Mouse (Mus musculus) forebrain, embryonic 15.5 days (tissue): ENCODE data around the gene Gpm6a. TPM values are rescaled to one million over a fixed set of nuclear protein-coding genes. Genes with fewer than 3 reads are reported as not detected.

ENCODE experiments used
- ATAC-seq: fragments of 200-750 bp; cut with Nextera tagmentation; replicated peaks from 2 replicates; pipeline ENCODE4 v1.8.0; 2017; ENCODE audit warnings: mild to moderate bottlenecking, moderate TSS enrichment, moderate library complexity
- H3K27ac ChIP-seq: fragments of 300-500 bp; sonication (generic); replicated peaks from 2 replicates; pipeline ENCODE4 v1.5.1; 2015; ENCODE audit warnings: mild to moderate bottlenecking, inconsistent platforms
- H3K27me3 ChIP-seq: fragments of 300-500 bp; sonication (generic); 2 replicates; pipeline ENCODE4 v1.6.1; 2015; ENCODE audit warnings: inconsistent platforms
- H3K36me3 ChIP-seq: fragments of 300-500 bp; sonication (generic); 2 replicates; pipeline ENCODE4 v1.6.1; 2015; ENCODE audit warnings: mild to moderate bottlenecking, inconsistent platforms
- H3K4me1 ChIP-seq: fragments of 300-500 bp; sonication (generic); 2 replicates; pipeline ENCODE4 v1.6.1; 2015; ENCODE audit warnings: inconsistent platforms
- H3K4me2 ChIP-seq: fragments of 300-500 bp; sonication (generic); replicated peaks from 2 replicates; pipeline ENCODE4 v1.6.1; 2015; ENCODE audit warnings: mild to moderate bottlenecking, inconsistent platforms
- H3K4me3 ChIP-seq: fragments of 300-500 bp; sonication (generic); 2 replicates; pipeline ENCODE4 v1.5.1; 2015; ENCODE audit warnings: mild to moderate bottlenecking, inconsistent platforms
- H3K9ac ChIP-seq: fragments of 300-500 bp; sonication (generic); replicated peaks from 2 replicates; pipeline ENCODE4 v1.6.1; 2015; ENCODE audit warnings: mild to moderate bottlenecking, inconsistent platforms
- H3K9me3 ChIP-seq: fragments of 300-500 bp; sonication (generic); 2 replicates; pipeline ENCODE4 v1.6.1; 2016; ENCODE audit warnings: inconsistent platforms
- WGBS: fragments of 180-500 bp; shearing (Covaris S2); methylation state at CpG from one replicate; pipeline ENCODE4 v1.1.7; 2015; ENCODE audit warnings: mixed read lengths; 5-methylcytosine and 5-hydroxymethylcytosine counted together
- polyA plus RNA-seq: library from polyadenylated mRNA; unstranded; fragments of >200 nt; fragmentation: Nextera tagmentation; extraction: Ambion mirVana; gene quantifications from 2 replicates; pipeline ENCODE4 v1.2.1, GENCODE M21; 2015

Gene Gpm6a
- polyA plus RNA-seq, 1 experiment from 2014 or later = 667 TPM

DNA sequence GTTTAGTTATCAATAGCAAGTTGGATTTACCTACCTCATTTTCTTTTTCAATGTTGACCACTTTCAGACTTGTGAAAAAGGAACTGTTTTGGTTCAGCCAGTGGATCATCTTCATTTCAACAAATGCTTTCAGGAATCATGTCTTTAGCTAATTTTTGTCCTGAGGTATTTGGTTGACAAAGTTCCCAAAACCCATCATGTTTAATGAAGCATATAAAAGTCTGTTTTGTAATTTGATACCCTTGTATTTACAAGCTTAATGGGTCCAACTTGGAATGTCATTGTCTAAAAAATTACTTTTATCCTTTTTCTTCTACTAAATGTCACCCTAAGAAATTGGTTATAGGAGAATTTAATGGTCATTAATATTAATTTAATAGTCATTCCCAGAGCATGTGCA lies 6.9 kb downstream of the Gpm6a start:
- no peak overlapping the region for H3K4me3 ChIP-seq
- no peak for ATAC-seq
- H3K9me3 ChIP-seq = no peaks in the 10 kb centered on the region
- H3K27me3 ChIP-seq = no peaks in the 10 kb centered on the region
- H3K4me2 ChIP-seq = no peak overlapping the region
- H3K27ac ChIP-seq = no peak overlapping the region
- H3K4me1 ChIP-seq = peaks cover 28% of the 10 kb centered on the region
- H3K9ac ChIP-seq = no peak overlapping the region
- H3K36me3 ChIP-seq = no peaks in the 10 kb centered on the region

GRCm38 (mm10) chr8:54975020-54975419 lies 20.4 kb downstream of the Gpm6a start:
- no peak overlapping the region for H3K4me2 ChIP-seq
- H3K27ac ChIP-seq = no peak overlapping the region; the same call in 1 of the 2 replicates
- no peaks in the 10 kb centered on the region for H3K27me3 ChIP-seq
- 7% methylated on average over 1 of the region's 1 CpGs for WGBS
- H3K9ac ChIP-seq = no peak overlapping the region
- no peaks in the 10 kb centered on the region for H3K36me3 ChIP-seq
- H3K9me3 ChIP-seq = no peaks in the 10 kb centered on the region
- no peak for ATAC-seq
- H3K4me1 ChIP-seq = peaks cover 17% of the 10 kb centered on the region
- H3K4me3 ChIP-seq = no peak overlapping the region

DNA sequence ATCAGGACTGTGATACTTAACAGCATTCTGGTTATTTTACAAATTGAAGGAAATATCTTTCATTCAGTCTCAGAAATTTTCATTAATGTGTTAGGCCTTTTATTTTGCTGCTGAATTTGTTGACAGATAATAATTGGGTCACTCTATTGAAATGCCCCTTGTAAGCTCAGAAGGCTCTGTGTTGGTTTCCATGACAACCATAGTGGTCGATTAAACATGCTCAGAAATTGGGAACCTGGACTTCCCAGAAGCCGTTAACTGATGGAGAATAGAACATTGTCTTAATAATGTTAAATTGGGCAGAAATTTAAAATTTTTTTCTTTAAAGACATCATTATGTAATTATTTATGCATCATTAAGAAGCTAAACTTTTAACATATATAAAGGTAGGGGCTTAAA lies 20.9 kb downstream of the Gpm6a start:
- H3K27me3 ChIP-seq = no peaks in the 10 kb centered on the region
- H3K9ac ChIP-seq = no peak overlapping the region
- H3K4me2 ChIP-seq = no peak overlapping the region
- WGBS = 5% methylated on average over 2 of the region's 2 CpGs
- H3K4me1 ChIP-seq = peaks cover 17% of the 10 kb centered on the region
- no peaks in the 10 kb centered on the region for H3K36me3 ChIP-seq
- no peak overlapping the region for H3K4me3 ChIP-seq
- no peak overlapping the region; the same call in 1 of the 2 replicates for H3K27ac ChIP-seq
- peak; percentile 78 for ATAC-seq
- no peaks in the 10 kb centered on the region for H3K9me3 ChIP-seq

- no peaks in the 10 kb centered on the region for H3K36me3 ChIP-seq
- WGBS = 20% methylated on average over 2 of the region's 2 CpGs
These were observed 21.3 kb downstream of the Gpm6a start for GRCm38 (mm10) chr8:54975927-54976326.

GRCm38 (mm10) chr8:54976663-54977062 lies 22.0 kb downstream of the Gpm6a start:
- no peak overlapping the region for H3K4me3 ChIP-seq
- no peaks in the 10 kb centered on the region for H3K27me3 ChIP-seq
- no peak overlapping the region for H3K4me2 ChIP-seq
- H3K4me1 ChIP-seq = peaks cover 13% of the 10 kb centered on the region
- WGBS = 40% methylated on average over 1 of the region's 1 CpGs
- no peak overlapping the region for H3K9ac ChIP-seq
- H3K36me3 ChIP-seq = no peaks in the 10 kb centered on the region
- 0 out of 2 replicates have a peak overlapping the region, but pooled peaks have one; percentile 43 for H3K27ac ChIP-seq
- no peaks in the 10 kb centered on the region for H3K9me3 ChIP-seq
- no peak for ATAC-seq

More at GRCm38 (mm10) chr8:54975927-54976326, 21.3 kb downstream of the Gpm6a start:
- no peaks in the 10 kb centered on the region for H3K27me3 ChIP-seq
- peak overlapping the region; percentile 47; the same call in 1 of the 2 replicates for H3K27ac ChIP-seq
- peaks cover 17% of the 10 kb centered on the region for H3K4me1 ChIP-seq
- ATAC-seq = peak; percentile 65
- H3K4me2 ChIP-seq = no peak overlapping the region
- H3K9me3 ChIP-seq = no peaks in the 10 kb centered on the region
- no peak overlapping the region for H3K4me3 ChIP-seq
- H3K9ac ChIP-seq = no peak overlapping the region

DNA sequence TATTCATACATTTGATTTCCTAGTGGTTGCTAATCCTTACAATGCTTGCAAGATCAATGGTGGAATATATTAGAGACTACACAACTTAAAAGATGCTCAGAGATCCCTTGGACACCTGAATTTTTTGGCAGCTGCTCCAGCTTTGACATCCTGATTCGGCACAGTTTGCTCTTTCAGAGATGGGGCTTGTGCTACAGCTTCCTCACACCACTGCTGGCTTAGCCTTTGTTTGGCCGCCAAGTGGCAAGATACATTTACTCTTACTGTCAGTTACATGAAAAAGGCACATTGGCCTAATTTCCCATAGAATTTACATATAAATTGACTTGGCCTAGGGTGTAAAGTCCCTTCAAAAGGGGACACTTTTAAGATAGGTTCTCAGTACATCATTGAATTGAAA lies 32.1 kb downstream of the Gpm6a start:
- no peak overlapping the region for H3K4me2 ChIP-seq
- H3K4me1 ChIP-seq = peaks cover 33% of the 10 kb centered on the region
- H3K9me3 ChIP-seq = no peaks in the 10 kb centered on the region
- H3K27me3 ChIP-seq = no peaks in the 10 kb centered on the region
- peak overlapping the region; percentile 33; the same call in 1 of the 2 replicates for H3K27ac ChIP-seq
- no peak overlapping the region for H3K9ac ChIP-seq
- ATAC-seq = no peak
- WGBS = 26% methylated on average over 2 of the region's 2 CpGs
- H3K36me3 ChIP-seq = no peaks in the 10 kb centered on the region; the same call in 1 of the 2 replicates
- no peak overlapping the region for H3K4me3 ChIP-seq

GRCm38 (mm10) chr8:54989093-54989492 lies 34.5 kb downstream of the Gpm6a start:
- Histone ChIP-seq H3K27ac (peak overlapping the region; percentile 64; the same call in 1 of the 2 replicates), H3K4me2 (no peak overlapping the region)

DNA sequence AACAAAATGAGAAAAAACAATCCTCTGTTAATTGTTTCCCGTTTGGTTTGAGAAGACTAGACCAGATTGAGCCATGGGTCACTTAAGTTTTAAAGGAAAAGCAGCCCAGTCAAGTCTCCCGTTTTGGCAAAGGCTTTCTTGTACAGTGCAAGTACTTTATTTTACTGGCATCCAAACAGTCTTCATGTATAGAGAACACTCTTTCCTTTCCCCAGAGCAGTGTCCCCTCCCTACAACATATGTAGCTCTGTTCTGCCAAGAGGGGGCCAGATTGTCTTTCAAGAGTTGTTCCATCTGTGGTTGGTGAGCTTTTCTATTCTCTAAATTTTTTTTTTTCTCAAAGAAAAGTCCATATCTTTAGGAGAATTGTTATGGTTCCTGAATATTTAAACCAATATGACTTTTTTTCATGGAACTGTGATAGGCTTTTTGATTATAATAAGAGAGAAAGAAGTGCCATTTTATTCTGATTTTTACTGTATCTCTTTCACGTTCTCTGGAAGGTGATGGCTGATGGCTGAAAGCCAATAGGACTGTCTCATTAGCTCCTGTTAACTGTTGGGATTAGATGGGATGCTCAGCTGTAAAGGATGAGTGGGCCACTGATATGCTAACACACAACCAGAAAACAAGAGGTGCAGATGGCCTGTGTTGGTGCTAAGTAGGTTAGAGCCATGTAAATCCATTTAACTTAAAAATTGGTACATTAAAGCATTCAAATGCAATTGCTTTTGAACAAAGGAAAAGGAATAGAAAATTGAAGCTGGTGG lies 37.4 kb downstream of the Gpm6a start:
- 24% methylated on average over 3 of the region's 3 CpGs for WGBS
- Histone ChIP-seq H3K27me3 (no peaks in the 10 kb centered on the region), H3K9me3 (no peaks in the 10 kb centered on the region), H3K4me3 (no peak overlapping the region), H3K27ac (peak overlapping the region; percentile 84), H3K9ac (no peak overlapping the region), H3K36me3 (peaks cover 4% of the 10 kb centered on the region; the same call in 1 of the 2 replicates), H3K4me1 (peaks cover 42% of the 10 kb centered on the region), H3K4me2 (no peak overlapping the region)
- peak; percentile 94 for ATAC-seq

More at GRCm38 (mm10) chr8:54989093-54989492, 34.5 kb downstream of the Gpm6a start:
- H3K9me3 ChIP-seq = no peaks in the 10 kb centered on the region
- H3K36me3 ChIP-seq = peaks cover 4% of the 10 kb centered on the region; the same call in 1 of the 2 replicates
- H3K9ac ChIP-seq = no peak overlapping the region
- 0 out of 2 replicates have a peak, but pooled peaks have one; percentile 36 for ATAC-seq
- no peak overlapping the region for H3K4me3 ChIP-seq
- no peaks in the 10 kb centered on the region for H3K27me3 ChIP-seq
- H3K4me1 ChIP-seq = peaks cover 45% of the 10 kb centered on the region
- WGBS = 4% methylated on average over 2 of the region's 2 CpGs

GRCm38 (mm10) chr8:54995662-54996061 lies 41.0 kb downstream of the Gpm6a start:
- Histone ChIP-seq H3K4me3 (no peak overlapping the region), H3K4me1 (peaks cover 21% of the 10 kb centered on the region), H3K9ac (no peak overlapping the region), H3K36me3 (peaks cover 4% of the 10 kb centered on the region; the same call in 1 of the 2 replicates), H3K4me2 (no peak overlapping the region), H3K9me3 (no peaks in the 10 kb centered on the region), H3K27me3 (no peaks in the 10 kb centered on the region), H3K27ac (no peak overlapping the region)
- ATAC-seq = no peak
- 74% methylated on average over 1 of the region's 1 CpGs for WGBS

DNA sequence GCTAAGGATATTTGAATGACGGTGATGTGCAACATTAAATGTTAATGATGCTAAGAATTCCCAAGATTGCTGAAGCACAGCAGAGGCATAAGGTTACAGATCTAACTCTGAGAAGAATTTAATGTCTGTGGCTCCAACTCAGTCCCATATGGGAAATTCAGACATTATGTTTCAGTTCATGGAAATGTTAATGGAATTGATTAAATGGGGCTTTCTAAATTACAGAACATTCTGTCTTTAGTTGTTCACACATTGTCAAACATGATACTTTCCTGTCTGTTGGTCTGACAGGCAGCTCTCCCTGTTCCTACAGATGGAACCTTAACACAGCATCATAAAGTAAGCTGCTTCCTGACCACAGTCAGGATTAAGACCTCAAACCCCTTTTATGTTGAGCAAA lies 47.8 kb downstream of the Gpm6a start:
- Histone ChIP-seq H3K27ac (peak overlapping the region; percentile 86), H3K4me2 (no peak overlapping the region), H3K9me3 (no peaks in the 10 kb centered on the region), H3K9ac (no peak overlapping the region), H3K4me3 (no peak overlapping the region), H3K27me3 (no peaks in the 10 kb centered on the region), H3K36me3 (no peaks in the 10 kb centered on the region), H3K4me1 (peaks cover 21% of the 10 kb centered on the region)
- WGBS = 66% methylated on average over 1 of the region's 1 CpGs
- peak; percentile 85 for ATAC-seq

DNA sequence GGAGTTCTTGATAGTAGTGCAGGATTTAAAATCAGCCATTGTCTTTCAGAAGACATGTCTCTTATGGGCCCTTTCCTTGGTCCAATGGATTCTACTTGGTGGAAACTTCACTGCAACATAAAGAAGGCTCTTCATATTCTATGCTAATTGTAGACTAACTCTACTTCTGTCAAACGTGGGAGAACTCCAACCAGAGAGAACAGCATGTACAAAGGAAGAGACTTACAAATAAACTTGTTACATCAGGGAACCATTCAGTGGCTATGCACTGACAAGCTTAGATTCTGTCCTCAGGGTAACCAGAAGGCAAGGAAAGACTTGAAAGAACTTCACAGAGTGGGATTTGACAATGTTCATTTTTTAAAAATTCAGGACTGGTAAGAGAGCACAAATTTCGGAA lies 48.3 kb downstream of the Gpm6a start:
- Histone ChIP-seq H3K4me2 (no peak overlapping the region), H3K27ac (peak overlapping the region; percentile 54), H3K27me3 (no peaks in the 10 kb centered on the region), H3K4me3 (no peak overlapping the region), H3K4me1 (peaks cover 21% of the 10 kb centered on the region), H3K36me3 (no peaks in the 10 kb centered on the region), H3K9me3 (no peaks in the 10 kb centered on the region), H3K9ac (no peak overlapping the region)
- ATAC-seq = no peak
- 62% methylated on average over 2 of the region's 2 CpGs for WGBS

DNA sequence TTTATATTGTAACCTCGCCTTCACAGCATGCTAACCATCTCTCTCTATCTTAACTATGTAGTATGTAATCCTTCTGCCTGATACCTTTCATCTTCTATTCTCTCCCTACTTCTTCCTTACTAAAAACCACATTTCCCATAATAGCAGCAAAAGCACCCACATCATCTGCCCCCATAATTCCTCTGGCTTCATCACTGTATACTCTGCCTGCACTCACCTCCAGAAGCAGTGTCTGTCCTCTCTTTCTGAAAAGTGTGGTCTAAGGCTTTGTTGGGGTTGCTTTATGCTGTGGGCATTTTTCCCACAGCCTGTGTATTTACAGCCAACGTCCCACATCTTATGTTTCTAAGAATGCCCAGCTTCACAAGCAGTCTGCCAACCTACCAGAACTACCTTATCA lies 57.6 kb downstream of the Gpm6a start:
- no peak overlapping the region for H3K4me2 ChIP-seq
- no peaks in the 10 kb centered on the region for H3K9me3 ChIP-seq
- no peaks in the 10 kb centered on the region for H3K36me3 ChIP-seq
- no peak overlapping the region for H3K9ac ChIP-seq
- H3K27me3 ChIP-seq = no peaks in the 10 kb centered on the region
- no peak overlapping the region for H3K4me3 ChIP-seq
- H3K27ac ChIP-seq = peak overlapping the region; percentile 43; the same call in 1 of the 2 replicates
- WGBS = 63% methylated on average over 2 of the region's 2 CpGs
- H3K4me1 ChIP-seq = peaks cover 6% of the 10 kb centered on the region
- ATAC-seq = no peak
